Mouse (Mus musculus): ENCODE results near the gene Rnf212b.
"Not testable (repeated sequence)": the region's sequence is repeated elsewhere in the genome, so short reads cannot be mapped to it uniquely, and the experiment has no call there.

Gene Rnf212b

DNA sequence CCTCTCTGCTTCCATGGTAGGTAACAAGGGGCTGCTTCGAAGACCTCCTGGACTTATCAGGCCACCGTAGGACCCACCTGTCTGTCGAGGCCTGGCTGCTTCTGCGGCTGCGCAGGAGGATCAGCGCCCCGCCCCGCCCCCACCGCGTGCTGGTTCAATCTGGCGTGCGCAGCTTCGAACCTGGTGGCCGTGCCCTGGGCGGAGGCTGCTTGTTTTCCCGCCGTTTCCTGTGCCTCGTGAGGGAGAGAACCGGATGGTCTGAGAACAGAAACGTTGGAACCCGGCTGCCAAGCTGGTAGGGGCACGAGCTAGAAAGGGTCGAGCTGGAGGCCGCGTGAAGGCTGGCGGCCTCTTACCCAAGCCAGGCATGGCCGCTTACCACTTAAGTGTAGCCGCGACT is at the start of gene Rnf212b:
Gene Rnf212b, plus strand, starts transcription at position 151 of the 400 bp plus-strand sequence.
- no peak for DNase-seq (ENCODE audit: low spot score)

DNA sequence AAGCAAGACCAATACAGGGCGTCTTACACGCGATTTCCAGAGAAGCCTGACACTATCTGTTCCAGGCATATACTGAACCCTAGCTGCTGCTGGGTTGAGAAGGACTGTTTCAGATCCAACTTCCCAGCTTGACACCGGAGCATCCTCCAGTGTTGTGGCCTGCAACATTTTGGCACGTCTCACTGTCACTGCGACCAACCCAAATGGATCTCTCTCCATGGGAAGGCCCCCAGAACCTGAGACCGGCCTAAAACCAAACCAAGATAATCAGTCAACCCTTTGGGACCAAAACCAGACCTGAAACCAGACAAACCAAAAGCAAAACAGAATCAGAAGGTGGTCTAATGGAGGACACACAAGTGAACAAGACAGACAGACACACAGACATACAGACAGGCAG is 47.0 kb upstream of the Rnf212b start:
- DNase-seq (ENCODE audit: low spot score): not testable (repeated sequence)

DNA sequence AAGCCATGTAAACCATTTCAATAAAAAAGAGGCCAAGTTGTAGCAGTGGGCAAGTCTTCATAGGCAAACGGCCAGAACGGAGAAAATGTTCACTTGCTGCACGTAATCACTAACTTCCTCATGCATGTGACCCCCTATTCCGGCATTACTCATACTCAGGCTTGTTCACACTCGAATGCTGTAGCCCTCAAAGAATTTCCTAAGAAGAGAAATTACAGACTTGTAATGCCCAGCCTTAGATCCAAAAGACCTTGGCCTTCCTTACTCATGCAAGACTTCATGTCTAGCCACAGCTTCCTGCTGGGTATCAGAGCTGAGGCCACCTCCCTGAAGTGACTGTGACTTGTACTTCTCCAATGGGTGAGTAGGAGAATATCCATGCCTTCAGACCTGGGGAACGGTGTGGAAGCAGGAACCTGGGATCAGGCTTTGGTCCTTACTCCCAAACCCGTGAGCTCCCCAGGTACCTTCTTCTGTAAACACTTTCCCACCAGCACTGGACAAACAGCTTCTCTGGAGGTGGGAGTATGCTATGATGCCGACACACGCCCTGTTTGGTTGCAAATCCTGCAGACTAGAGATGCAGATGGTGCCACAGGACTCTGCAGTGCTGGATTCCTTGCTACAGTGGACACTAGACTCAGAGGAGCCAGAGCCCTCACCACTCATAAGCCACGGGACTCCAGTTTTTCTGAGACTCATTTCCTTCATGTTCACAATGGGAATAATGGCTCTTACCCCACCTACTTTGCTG is 45.5 kb upstream of the Rnf212b start:
- no peak for DNase-seq (ENCODE audit: low spot score)

DNA sequence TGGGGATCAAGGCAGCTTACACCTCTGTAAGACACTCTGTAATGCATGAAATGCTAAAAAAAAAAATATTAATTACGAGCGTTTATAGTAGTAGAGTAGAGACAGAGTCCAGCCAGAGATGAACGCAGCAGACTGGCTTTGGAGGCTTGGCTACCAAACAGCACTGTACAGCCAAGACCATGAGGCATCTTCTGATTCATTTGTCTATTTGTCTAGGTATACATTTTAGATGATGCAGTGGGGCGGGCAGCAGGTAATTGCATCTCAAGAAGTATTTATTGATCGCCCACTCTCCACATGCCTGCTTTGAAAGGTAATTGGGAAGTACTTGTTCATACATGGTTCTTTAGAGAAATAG is 44.9 kb upstream of the Rnf212b start:
- no peak for DNase-seq (ENCODE audit: low spot score)

DNA sequence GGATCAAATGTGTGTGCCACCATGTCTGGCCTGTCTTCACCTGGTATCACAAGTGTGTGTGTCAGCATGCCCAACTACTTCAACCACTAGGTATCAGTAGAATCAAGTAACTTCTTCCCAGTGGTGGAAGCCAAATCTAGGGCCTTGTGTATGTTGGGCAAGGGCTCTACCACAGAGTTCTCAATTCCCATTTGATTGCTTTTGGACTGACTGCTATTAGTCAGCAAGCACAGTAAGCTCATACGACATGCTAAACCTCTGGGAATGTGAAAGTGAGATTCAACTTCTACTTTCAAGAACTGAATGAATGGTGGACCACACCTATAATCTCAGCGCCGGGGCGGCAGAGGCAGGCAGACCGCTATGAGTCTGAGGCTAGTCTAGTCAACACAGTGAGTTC is 43.6 kb upstream of the Rnf212b start:
- no peak for DNase-seq (ENCODE audit: low spot score)

DNA sequence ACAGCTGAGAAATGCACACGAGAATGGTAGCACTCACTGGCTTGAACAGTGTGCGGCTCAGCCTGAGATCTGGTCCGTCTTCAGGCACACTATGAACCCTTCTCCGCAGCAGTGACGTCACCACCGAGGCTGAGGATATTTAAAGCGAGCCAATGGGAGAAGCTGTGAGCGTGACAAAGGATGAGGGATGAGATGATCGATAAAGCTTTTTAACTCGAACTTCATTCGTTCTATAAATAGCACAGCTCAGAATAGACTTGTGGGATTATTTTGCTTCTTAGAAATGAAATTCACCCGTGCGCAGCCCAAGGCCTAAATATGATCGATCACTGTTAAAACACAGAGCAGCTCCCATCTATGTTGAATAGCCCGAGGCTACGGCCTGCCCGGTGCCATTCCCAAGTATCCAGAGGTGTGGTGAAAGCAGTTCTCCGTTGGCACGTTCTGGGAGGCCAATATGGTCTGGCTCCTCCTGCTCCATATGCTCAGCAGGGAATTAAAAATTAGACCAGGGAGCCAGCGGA is 41.5 kb upstream of the Rnf212b start:
- no peak for DNase-seq (ENCODE audit: low spot score)

DNA sequence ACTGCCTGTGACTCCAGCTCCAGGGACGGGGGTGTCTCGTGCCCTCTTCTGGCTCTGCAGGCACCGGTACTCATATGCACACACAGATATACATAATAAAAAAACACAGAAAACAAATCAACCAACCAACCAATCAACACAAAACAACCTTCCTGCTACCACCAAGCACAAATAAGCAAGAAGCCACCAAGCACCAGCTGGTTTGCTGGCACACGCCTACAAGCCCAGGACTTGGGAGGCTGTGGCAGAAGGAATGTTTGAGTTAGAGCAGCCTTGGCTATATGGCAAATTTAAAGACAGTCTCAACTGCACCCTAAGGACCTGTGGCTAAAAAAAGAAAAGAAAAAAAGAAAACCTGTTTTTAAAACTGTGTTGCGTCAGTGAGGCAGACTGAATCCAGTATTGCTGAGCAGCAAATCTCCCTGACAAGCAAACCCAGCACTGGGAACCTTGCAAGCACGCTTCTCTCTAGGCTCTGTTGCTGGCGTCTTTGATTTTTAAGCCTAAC is 38.4 kb upstream of the Rnf212b start:
- no peak for DNase-seq (ENCODE audit: low spot score)

DNA sequence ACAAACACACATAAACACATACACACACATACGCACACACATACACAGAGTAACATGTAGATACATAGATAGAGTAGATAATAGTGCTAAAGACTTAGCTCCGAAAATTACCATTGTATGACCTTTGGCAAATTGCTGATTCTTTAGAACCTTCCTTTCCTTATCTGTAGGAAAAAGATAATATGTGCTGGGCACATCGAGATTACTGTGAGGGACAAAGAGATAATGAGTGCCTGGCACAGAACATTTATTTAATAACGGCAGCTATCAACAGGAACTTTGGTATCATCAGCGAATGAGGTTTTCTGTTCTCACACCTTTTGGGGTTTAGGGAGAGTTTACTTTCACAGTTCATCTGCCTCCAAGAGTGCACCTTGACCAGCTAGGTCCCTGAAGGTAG is 37.2 kb upstream of the Rnf212b start:
- no peak for DNase-seq (ENCODE audit: low spot score)

DNA sequence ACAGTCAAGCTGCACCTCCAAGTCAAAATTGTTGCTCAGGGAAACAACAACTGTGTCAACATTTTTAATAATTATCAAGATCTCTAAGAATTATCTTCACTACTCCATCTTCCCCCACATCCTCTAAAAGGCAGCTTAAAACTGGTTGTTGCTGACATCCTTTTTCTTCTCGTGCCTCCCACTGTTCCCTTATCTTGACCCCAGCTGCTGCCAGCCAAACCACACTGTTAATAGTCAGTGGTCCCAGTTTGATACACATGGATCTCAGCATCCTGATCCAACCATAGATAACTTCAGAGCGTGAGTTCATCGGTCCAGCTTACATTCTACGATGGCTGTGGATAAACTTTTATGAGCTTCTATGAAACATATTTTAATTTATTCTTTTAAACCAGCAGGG is 36.0 kb upstream of the Rnf212b start:
- no peak for DNase-seq (ENCODE audit: low spot score)

DNA sequence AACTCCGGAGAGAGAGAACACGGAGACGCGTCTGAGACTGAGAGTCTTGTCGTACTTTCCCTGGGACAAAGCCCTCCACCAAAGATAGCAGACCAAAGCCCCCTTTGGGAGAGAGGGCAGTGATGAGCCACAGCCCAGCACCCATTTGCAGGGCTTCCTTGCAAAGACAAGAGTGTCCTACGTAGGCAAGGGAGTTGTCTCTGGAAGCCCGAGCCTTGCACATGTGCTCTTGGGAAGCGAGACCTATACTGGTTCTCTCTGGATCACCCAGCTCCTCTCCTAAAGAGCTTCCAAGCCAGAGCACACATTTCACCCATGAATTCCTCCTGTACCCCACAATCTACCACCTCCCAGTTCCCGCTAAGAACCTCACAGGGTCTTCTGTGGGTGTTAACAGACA is 33.9 kb upstream of the Rnf212b start:
- no peak for DNase-seq (ENCODE audit: low spot score)

DNA sequence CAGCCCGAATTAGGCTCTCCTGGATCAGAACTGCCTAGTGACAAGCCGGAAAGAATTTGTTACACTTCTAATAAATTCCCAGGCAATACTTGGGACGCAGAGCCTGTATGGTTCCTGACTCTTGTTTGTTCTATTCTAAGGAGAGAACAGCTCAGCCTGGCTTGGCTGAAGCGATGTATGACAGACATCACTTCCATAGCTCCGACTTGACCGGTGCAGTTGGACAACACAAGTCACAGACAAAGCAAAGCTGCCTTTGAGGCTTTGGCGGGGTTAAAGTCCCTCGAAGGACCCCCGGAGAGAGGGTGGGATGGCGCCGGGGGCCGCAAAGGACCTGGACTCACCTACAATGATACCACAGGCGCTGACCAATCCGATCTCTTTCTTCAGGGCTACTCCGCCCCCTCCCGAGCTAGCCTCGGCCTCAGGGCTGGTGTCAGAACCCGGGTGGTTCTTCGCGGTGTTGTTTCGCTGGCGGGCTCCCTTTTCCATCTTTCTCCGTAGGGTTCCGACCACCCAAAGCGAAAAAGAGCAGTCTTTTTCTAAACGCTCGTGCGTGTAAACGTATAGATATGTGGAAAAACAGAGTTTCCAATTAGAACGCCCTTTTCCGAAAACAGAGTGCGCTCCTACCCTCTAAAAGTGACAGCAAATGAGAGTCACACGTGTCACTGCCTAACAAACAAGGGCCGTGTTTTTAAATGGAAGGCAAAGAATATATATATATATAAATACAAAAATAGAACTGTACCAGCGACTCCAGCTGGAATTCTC is 32.9 kb upstream of the Rnf212b start:
- peak; percentile 50 for DNase-seq (ENCODE audit: low spot score)

DNA sequence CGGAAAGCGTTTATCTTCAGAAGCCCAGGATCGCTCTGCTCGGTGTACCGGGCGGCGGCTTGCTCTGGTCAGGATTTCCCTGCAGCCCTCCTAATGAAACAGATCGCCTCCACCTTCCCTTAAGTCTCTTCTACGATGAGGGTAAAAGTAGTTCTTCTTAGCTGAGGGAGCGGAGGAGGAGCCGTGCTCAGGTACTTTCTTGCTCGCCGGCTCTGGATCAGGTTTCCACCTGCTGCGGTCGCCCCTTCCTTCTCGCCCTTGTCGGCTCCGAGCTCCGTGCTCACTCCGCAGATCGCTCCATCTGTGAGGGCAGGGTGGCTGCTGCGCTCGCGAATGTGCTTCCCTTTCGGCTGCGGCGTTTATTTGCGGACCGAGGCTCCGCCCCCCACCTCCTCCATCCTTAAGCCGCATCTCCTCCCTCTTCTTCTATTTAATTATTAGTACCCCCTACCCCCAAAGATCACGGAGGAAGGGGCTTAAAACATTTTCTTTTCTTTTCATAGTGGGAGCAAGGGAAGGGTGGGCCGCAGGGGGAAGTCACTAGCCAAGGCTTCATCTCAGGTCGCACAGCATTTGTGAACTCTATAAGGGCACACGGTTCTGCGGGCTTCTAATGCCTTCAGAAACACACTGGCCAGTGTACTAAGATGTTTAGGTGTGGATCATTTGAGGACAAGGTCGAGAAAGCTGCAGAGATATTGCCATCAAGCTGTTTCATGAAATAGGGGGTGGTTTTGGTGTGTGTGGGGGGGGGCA is 32.2 kb upstream of the Rnf212b start, which contains the start of gene Slc7a8:
Gene Slc7a8, minus strand, starts transcription at position 337 of the 756 bp plus-strand sequence.
- peak; percentile 59 for DNase-seq (ENCODE audit: low spot score)

DNA sequence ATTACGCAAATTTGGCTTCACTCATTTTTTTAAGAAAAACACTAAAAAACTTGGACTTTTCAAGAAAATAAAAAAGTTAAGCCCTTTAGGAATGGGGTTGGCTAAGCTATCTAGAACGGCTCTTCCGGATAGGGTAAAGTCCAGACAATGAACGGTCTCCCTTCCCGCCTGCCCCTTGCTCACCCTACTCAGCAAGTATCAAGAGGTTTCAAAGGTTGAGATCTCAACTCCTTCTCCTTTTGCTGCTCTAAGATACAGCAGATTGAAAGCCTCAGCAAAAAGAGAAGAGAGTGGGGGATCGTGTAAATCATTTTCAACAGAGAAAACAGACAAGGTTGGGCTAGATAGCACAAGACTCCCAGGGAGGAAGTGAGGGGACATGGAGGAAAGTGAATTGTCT is 31.0 kb upstream of the Rnf212b start:
- no peak for DNase-seq (ENCODE audit: low spot score)

DNA sequence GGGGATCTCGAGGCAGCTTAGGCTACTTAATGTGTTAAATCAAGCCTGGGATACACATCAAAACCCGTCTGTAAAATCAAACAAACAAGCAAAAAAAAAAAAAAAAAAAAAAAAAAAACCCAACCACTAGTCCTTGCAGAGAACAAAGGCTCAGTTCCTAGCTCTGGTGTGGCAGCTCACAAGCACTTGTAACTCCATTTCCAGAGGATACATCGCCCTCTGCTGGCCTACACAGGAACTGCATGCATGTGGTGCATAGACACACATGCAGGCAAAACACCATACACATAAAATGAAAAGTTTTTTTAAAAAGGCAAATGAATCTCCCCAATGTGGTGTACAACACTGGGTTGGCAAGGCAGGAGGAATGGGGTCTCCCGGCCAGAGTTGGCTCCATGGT is 28.0 kb upstream of the Rnf212b start:
- DNase-seq (ENCODE audit: low spot score): peak; percentile 85

DNA sequence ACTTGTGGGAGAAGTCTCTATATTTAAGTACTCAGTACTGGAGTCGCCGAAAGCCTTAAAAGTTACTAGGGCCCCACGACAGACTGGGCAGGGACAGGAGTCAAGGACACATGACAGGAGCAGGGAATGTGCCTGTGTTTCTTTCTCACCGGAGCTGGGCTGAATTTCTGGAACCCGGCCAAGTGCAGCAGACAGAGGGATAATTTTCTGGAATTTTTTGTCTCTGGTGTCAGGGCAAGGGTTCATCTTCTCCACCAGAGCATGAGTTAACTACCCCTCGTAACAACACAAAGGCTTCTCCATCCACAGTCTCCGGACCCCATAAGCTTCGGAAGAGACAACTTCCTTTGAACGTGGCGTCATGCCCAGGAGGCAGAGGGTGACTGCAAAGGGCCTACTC is 27.5 kb upstream of the Rnf212b start:
- peak; percentile 60 for DNase-seq (ENCODE audit: low spot score)

DNA sequence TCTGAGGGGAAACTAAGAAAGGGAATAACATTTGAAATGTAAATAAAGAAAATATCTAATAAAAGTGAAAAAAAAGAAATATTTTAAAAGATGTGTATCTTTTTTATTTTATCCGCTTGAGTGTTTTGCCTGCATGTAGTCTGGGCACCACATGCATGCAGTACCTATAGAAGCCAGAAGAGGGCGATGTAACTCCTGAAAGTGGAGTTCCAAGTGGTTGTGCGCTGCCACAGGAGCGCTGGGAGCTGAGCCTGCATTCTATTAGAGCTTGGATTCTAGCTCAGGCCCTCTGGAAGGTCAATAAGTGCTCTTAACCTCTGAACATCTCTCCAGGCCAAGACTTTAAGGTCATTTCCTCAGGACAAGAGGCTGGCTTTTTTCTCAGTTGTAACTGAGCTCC is 26.7 kb upstream of the Rnf212b start:
- peak; percentile 15 for DNase-seq (ENCODE audit: low spot score)

DNA sequence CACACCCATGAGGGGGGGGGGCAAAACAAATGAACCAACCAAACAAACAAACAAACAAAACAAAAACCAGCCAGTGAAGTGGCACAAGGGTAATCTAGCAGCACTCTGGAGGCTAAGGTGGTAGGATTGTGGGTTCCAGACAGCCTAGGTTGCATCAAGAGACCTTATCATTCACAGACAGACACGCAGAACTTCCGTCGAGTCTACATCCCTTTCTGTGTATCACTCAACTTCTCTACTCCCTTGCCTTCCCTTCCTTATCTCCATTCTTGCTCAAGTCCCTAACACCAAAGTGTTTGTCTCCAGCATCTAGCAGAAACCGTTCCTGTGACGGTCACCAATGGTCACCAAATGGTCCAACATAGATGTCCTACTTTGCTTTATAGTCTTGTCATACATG is 25.7 kb upstream of the Rnf212b start:
- DNase-seq (ENCODE audit: low spot score): no peak

DNA sequence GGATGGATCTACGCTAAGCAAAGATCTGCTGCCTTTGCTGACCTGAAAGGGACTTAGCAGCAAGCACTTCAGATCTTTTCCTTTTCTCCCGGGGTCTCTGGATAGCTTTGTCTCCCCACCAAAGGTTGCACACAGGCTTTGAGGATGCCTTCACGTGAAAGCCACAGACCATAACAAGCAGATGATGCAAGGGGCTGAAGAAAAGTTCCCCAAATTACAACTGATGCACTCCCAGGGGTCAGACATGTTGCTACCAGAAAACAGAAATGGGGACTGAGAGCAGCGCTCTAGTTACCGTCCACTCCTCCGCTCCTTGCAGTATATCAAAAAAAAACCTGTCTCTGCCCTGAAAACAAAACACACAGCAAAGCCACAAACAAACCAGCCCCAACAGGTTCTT is 21.8 kb upstream of the Rnf212b start:
- no peak for DNase-seq (ENCODE audit: low spot score)

DNA sequence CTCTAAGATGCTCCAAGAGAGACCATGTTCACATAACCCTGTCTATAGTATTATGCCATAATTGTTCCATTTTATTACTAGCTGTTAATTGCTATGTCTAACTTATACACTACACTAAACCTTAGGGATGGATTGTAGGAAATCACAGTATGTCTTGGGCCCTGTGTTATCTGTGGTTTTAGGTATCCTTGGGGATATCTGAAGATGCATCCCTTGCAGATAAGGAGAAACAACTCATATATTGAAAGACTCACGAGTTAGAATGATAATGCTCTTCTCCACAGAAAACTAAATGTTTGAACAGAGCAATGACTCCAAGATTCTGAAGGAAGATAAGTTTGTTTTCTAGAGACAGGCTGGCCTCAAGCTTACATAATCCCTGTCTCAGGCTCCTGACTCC is 20.6 kb upstream of the Rnf212b start:
- no peak for DNase-seq (ENCODE audit: low spot score)

DNA sequence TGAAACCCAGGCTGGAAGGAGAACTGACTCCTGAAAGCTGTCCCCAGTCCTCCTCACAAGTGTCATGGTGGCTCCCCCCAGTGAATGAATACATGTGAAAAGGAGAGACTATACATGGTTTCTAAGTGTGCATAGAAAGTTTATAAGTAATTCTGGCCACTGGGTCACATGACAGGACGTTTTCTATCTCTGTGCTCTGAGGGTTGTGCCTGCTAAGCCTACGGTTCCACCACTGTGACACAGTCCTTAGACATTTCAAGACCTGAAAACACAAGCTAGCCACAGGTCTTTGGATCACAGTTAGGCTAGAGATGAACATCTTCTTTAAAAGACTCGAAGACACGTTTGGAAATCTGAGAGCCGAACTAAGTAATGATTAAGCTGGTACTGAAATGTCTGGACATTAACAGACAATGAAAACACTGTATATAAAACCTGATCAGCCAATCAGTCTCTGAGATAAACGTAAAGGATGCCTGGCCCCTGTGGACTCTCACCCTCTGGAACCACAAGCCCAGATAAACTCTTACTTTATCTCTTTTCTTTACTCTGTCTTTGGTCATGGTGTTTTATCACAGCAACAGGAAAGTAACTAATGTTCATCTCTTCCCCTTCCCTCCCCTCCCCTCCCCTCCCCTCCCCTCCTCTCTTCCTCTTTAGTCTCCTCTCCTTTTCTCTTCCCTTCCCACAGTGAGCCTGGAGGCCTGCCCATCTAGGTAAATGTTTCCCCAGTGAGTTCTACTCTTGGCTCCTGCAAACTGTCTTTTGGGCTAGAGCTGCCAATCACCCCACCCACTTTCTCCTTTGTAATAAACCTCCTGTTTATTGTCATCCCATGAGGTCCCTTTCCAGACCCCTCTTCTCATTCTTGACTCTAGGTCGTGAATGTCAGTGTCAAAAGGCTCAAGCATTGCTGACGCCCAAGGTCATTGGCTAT is 19.8 kb upstream of the Rnf212b start:
- DNase-seq (ENCODE audit: low spot score): no peak

DNA sequence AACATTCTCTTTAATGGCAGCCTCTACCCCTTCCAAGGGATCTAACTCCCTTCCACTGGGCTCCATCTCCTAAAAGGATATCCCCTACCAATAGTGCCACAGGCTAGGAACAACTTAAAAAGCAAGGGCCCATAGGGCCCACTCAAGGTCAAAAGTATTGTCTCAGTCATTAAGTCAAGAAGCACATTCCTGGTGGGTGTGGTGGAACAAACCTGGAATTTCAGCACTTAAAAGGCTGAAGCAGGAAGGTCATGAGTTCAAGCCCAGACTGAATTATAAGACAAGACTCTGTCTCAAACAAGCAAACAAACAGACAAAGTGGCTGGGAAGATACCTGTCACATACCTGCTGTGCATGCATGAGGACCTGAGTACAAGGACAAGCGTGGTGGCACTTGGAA is 18.0 kb upstream of the Rnf212b start:
- no peak for DNase-seq (ENCODE audit: low spot score)

All from MN1 (cell line).